Mouse (Mus musculus): ENCODE data around the gene Zcchc17. TPM values are rescaled to one million over a fixed set of nuclear protein-coding genes. Genes with fewer than 3 reads are reported as not detected.

The Zcchc17 gene
- polyA plus RNA-seq, 1 experiment from 2014 or later = 91.3 TPM

DNA sequence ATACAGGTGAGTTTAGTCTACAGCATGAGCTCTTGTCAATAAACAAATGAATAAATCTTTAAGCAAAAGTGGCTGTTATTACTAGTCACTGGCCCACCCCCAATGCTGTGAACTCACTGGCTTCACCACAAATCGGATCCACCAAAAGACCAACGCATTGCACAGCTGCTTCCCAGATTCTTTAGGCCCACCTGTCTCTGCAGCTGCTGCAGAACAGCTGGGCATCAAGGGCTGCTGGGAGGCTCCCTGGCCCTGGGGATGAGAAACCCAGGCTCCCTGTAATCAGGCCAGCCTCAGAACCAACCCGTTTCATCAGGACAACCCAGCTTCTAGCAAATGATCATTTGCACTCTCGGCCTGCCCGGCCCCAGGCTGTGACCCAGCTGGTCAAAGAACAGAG lies 76.9 kb downstream of the Zcchc17 start:
- WGBS = 80% methylated on average over 5 of the region's 5 CpGs
- ATAC-seq = no peak
- no peak overlapping the region for H3K9ac ChIP-seq (ENCODE audit: low read depth, low read length)

DNA sequence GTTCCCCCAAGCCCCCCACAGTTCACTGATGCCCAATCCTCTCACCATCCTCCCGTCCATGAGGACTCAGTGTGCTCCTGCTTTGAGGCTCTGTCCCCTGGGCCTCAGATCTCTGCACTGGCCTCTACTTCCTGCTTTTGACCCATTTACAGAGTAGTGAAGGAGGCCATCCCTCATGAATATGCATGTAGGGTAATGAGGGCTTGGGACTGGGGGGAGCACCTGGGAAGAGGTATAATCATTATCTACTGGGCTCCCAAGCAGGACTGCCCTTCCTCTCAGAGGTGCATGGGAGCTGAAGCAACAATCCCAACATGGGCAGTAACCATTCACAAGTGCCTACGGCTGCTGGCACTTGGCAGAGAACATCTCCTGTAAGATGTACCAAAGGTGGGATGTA lies 80.6 kb downstream of the Zcchc17 start, which contains the start of gene Serinc2:
TSS of gene Serinc2 (minus strand) at position 101 of the 400 bp plus-strand sequence.
- Histone ChIP-seq H3K27ac (ENCODE audit: low read length) (no peak within 1 kb of the TSS), H3K4me3 (ENCODE audit: low read depth, low read length) (no peak within 1 kb of the TSS), H3K9me3 (replicated peaks; ENCODE audit: control insufficient read depth, low read length, poor library complexity, severe bottlenecking) (no peaks in the 10 kb centered on the region), H3K9ac (ENCODE audit: low read depth, low read length) (no peak within 1 kb of the TSS), H3K27me3 (ENCODE audit: control insufficient read depth, insufficient read depth, low read depth, low read length) (no peaks in the 10 kb centered on the region), H3K4me1 (ENCODE audit: control insufficient read depth, insufficient read depth, low read length) (peaks cover 8% of the 10 kb centered on the region; the same call in 1 of the 2 replicates), H3K36me3 (ENCODE audit: control insufficient read depth, insufficient read depth, low read length) (no peaks in the 10 kb centered on the region), H3K4me2 (ENCODE audit: low read length) (no peak within 1 kb of the TSS)
- WGBS = 61% methylated on average over 2 of the region's 2 CpGs
- ATAC-seq = no peak

More for the DNA sequence above, 76.9 kb downstream of the Zcchc17 start:
- H3K9me3 ChIP-seq (replicated peaks; ENCODE audit: control insufficient read depth, low read length, poor library complexity, severe bottlenecking) = no peaks in the 10 kb centered on the region
- H3K4me1 ChIP-seq (ENCODE audit: control insufficient read depth, insufficient read depth, low read length) = no peaks in the 10 kb centered on the region
- no peak overlapping the region for H3K27ac ChIP-seq (ENCODE audit: low read length)
- H3K4me2 ChIP-seq (ENCODE audit: low read length) = no peak overlapping the region
- H3K4me3 ChIP-seq (ENCODE audit: low read depth, low read length) = no peak overlapping the region
- H3K27me3 ChIP-seq (ENCODE audit: control insufficient read depth, insufficient read depth, low read depth, low read length) = no peaks in the 10 kb centered on the region
- no peaks in the 10 kb centered on the region for H3K36me3 ChIP-seq (ENCODE audit: control insufficient read depth, insufficient read depth, low read length)

DNA sequence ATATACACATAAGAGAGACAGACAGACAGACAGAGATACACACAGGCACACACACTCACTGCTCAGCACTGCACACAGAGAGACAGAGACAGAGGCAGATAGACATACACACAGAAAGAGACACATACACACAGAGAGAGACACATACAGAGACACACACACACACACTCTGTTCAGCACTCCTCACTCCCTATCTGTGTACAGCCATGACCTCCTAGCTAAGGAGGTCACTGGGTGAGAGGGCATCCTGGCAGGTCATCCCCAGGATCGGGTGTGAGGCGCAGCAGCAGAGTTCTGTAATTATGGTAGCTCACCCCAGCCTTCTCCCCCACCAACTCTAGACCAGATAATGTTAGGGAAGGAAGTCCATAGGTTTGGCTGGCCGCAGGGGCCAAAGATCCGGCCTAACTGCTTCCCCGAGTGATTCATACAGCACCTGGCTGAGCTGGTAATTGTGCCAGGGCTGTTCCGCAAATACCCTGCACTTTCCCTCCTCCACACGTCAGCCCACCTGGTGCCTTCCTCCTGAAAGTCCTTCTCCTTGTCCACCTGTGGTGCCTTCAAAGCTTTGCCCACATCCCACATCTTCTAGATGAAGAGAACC lies 83.1 kb downstream of the Zcchc17 start:
- Histone ChIP-seq H3K36me3 (ENCODE audit: control insufficient read depth, insufficient read depth, low read length) (no peaks in the 10 kb centered on the region), H3K27ac (ENCODE audit: low read length) (no peak overlapping the region), H3K9ac (ENCODE audit: low read depth, low read length) (no peak overlapping the region), H3K27me3 (ENCODE audit: control insufficient read depth, insufficient read depth, low read depth, low read length) (no peaks in the 10 kb centered on the region), H3K4me3 (ENCODE audit: low read depth, low read length) (no peak overlapping the region), H3K4me2 (ENCODE audit: low read length) (no peak overlapping the region), H3K4me1 (ENCODE audit: control insufficient read depth, insufficient read depth, low read length) (peaks cover 21% of the 10 kb centered on the region), H3K9me3 (replicated peaks; ENCODE audit: control insufficient read depth, low read length, poor library complexity, severe bottlenecking) (no peaks in the 10 kb centered on the region)
- WGBS = 75% methylated on average over 7 of the region's 7 CpGs
- ATAC-seq = no peak

DNA sequence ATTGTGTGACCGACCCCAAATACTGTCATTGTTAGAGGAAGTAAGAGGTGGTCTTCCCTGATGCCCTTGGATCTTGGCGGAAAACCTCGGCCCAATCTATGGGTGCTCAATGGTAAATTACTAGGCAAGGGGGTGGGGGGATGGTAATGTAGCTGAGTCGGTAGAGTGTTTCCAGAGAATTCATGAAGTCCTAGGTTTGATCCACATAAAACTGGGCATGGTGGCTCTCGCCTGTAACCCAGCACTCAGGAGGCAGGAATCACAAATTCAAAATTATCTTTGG lies 84.0 kb downstream of the Zcchc17 start:
- peak overlapping the region; percentile 78 for H3K4me3 ChIP-seq (ENCODE audit: low read depth, low read length)
- peak overlapping the region; percentile 94 for H3K9ac ChIP-seq (ENCODE audit: low read depth, low read length)
- no peaks in the 10 kb centered on the region for H3K27me3 ChIP-seq (ENCODE audit: control insufficient read depth, insufficient read depth, low read depth, low read length)
- no peaks in the 10 kb centered on the region for H3K9me3 ChIP-seq (replicated peaks; ENCODE audit: control insufficient read depth, low read length, poor library complexity, severe bottlenecking)
- ATAC-seq = no peak
- 37% methylated on average over 5 of the region's 5 CpGs for WGBS
- peaks cover 21% of the 10 kb centered on the region for H3K4me1 ChIP-seq (ENCODE audit: control insufficient read depth, insufficient read depth, low read length)
- peak overlapping the region; percentile 92 for H3K27ac ChIP-seq (ENCODE audit: low read length)
- H3K4me2 ChIP-seq (ENCODE audit: low read length) = peak overlapping the region; percentile 82
- H3K36me3 ChIP-seq (ENCODE audit: control insufficient read depth, insufficient read depth, low read length) = no peaks in the 10 kb centered on the region

DNA sequence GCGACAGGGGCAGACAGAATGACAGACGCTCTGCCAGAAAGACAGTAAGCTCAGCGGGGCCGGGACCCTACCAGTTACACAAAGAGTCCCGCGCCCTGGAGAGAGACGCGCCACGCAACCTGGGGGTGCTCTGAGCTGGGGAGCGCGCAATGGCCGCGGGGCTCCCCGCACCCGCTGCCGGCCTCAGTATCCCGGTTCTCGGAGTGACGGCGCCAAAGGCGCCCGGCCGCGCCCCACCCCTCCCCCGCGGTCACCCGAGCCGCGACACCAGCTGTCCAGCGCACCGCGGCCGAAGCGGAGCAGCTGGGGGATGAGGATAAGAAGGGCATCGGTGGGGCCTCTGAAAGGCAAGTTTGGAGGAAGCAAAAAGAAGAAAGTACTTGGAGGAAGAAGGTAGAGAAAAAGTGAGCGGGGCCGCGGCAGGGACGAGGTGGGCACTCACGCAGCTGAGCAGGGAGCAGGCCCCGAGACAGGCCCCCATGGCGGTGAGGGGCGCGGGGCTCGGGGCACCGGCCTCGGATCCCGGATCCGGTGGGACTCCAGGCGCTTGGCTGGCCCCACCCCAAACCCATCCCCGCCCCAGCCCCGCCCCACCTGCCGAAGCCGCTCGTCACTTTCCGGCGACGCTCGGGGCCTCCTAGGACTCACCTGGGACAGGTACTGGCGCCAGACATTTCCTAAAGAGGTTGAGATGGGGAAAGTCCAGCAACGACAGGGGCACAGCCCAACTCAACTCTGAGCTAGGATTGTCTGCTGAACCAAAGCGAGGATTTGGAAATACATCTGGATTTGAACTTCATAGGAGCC lies 84.5 kb downstream of the Zcchc17 start:
- H3K9ac ChIP-seq (ENCODE audit: low read depth, low read length) = peak overlapping the region; percentile 94

DNA sequence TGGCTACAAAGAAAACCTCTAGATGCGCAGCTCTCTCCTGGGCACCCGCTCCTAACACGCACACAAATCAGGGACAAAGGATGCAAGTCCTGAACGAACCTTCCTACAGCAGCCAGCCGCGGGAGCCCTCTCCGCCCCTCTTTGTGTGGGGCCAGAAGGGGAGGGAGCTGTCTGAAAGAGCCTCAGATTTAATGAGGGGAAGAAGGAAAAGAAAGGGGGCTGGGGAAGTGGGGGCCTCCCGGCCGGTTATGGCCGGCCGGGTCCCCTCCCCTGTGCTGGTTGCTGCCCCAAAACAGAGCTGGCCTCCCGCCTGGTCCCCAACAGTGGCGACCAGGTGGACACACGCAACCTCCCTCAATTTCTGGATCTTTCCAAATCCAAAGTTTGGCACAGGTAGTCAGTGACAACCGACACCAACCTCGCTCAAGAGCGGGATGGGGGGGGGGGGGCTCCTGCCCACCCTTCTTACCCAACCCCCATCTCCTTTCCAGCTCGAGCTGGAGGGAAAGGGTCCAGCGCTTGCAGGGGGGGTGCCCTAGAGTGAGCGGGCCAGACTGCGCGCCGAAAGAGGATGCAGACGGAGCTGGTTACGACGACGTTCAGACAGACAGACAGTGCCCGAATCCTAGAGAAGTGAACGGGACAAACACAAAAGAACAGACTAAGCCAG lies 85.3 kb downstream of the Zcchc17 start:
- ATAC-seq = peak; percentile 75
- no peaks in the 10 kb centered on the region for H3K27me3 ChIP-seq (ENCODE audit: control insufficient read depth, insufficient read depth, low read depth, low read length)
- peaks cover 21% of the 10 kb centered on the region for H3K4me1 ChIP-seq (ENCODE audit: control insufficient read depth, insufficient read depth, low read length)
- peak overlapping the region; percentile 94 for H3K9ac ChIP-seq (ENCODE audit: low read depth, low read length)
- H3K36me3 ChIP-seq (ENCODE audit: control insufficient read depth, insufficient read depth, low read length) = no peaks in the 10 kb centered on the region
- peak overlapping the region; percentile 92 for H3K27ac ChIP-seq (ENCODE audit: low read length)
- peak overlapping the region; percentile 78 for H3K4me3 ChIP-seq (ENCODE audit: low read depth, low read length)
- H3K9me3 ChIP-seq (replicated peaks; ENCODE audit: control insufficient read depth, low read length, poor library complexity, severe bottlenecking) = no peaks in the 10 kb centered on the region
- WGBS = 0% methylated on average over 29 of the region's 29 CpGs
- H3K4me2 ChIP-seq (ENCODE audit: low read length) = peak overlapping the region; percentile 82

More for the DNA sequence above, 84.5 kb downstream of the Zcchc17 start:
- no peaks in the 10 kb centered on the region for H3K27me3 ChIP-seq (ENCODE audit: control insufficient read depth, insufficient read depth, low read depth, low read length)
- H3K27ac ChIP-seq (ENCODE audit: low read length) = peak overlapping the region; percentile 92
- peak overlapping the region; percentile 78 for H3K4me3 ChIP-seq (ENCODE audit: low read depth, low read length)
- under 1% methylated on average over 62 of the region's 62 CpGs for WGBS
- peak; percentile 59 for ATAC-seq
- no peaks in the 10 kb centered on the region for H3K36me3 ChIP-seq (ENCODE audit: control insufficient read depth, insufficient read depth, low read length)
- H3K9me3 ChIP-seq (replicated peaks; ENCODE audit: control insufficient read depth, low read length, poor library complexity, severe bottlenecking) = no peaks in the 10 kb centered on the region
- H3K4me1 ChIP-seq (ENCODE audit: control insufficient read depth, insufficient read depth, low read length) = peaks cover 21% of the 10 kb centered on the region
- H3K4me2 ChIP-seq (ENCODE audit: low read length) = peak overlapping the region; percentile 82

DNA sequence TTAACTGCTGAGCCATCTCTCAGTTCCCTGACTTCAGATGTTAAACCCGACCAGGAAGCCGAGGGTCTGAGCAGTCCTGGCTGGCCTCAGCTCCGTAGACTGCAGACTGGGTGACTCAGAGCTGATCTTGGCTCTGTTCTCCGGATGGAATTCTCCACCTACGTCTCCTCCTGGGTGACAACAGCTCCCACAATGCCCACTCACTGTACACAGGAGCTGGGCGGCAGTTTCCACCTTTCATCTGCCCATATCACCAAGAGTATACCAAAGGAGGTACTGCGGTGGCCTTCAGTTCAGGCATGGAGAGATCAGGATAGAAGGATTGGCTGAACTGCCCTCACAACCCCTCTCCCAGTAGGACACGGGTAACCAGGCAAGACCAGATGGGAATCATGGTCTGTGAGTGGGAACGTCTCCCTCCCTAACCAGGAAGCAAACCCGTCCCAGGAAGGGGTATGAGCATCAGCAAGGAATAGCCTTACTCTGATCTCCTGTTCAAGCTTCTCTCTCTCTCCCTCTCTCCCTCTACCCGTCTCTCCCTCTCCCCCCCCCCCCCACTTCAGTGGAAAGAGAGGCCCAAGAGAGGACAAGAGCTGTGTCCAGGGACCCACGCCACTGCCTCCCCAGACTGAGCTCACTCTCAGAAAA lies 85.9 kb downstream of the Zcchc17 start:
- Histone ChIP-seq H3K4me2 (ENCODE audit: low read length) (peak overlapping the region; percentile 82), H3K4me3 (ENCODE audit: low read depth, low read length) (peak overlapping the region; percentile 78), H3K9ac (ENCODE audit: low read depth, low read length) (peak overlapping the region; percentile 94), H3K9me3 (replicated peaks; ENCODE audit: control insufficient read depth, low read length, poor library complexity, severe bottlenecking) (no peaks in the 10 kb centered on the region), H3K36me3 (ENCODE audit: control insufficient read depth, insufficient read depth, low read length) (no peaks in the 10 kb centered on the region), H3K27me3 (ENCODE audit: control insufficient read depth, insufficient read depth, low read depth, low read length) (no peaks in the 10 kb centered on the region), H3K27ac (ENCODE audit: low read length) (peak overlapping the region; percentile 92), H3K4me1 (ENCODE audit: control insufficient read depth, insufficient read depth, low read length) (peaks cover 21% of the 10 kb centered on the region)
- 2% methylated on average over 11 of the region's 12 CpGs for WGBS
- ATAC-seq = peak; percentile 61

DNA sequence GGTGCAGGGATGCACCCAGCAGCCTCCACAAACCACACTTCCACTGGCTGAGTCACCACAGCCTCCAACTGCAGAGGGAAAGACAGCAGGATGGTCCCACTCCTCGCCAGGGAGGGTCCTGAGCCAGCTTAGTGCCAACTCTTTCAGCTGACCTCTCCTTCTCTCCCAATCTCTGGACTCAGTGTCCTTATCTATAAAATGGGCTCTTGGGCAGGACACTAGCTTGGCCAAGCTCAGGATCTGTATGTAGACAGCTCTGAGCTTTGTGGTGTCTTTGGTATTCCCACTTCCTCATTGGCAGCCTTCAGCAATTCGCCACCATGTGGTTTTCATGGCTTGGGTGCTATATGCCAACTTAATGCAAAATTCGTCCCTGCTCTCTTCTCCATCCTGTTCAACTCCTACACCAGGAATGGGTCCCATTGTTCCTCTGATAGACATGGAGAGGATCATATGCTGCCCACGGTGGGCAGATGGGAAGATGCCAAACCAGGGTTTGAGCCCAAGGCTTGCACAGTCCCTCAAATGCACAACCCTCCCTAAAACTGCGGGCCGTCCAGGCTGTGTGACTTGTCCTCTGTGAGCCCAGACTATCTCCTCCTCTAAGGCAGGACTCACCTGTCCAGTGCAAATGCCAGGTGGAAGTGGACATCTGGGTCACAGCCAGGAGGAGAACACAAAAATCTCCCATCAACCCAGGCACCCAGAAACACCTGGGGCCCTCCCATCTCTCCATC lies 89.0 kb downstream of the Zcchc17 start:
- H3K9ac ChIP-seq (ENCODE audit: low read depth, low read length) = no peak overlapping the region
- no peaks in the 10 kb centered on the region for H3K27me3 ChIP-seq (ENCODE audit: control insufficient read depth, insufficient read depth, low read depth, low read length)
- WGBS = 89% methylated on average over 6 of the region's 6 CpGs
- ATAC-seq = no peak
- no peaks in the 10 kb centered on the region for H3K36me3 ChIP-seq (ENCODE audit: control insufficient read depth, insufficient read depth, low read length)
- no peak overlapping the region for H3K4me3 ChIP-seq (ENCODE audit: low read depth, low read length)
- H3K9me3 ChIP-seq (replicated peaks; ENCODE audit: control insufficient read depth, low read length, poor library complexity, severe bottlenecking) = no peaks in the 10 kb centered on the region
- no peak overlapping the region for H3K27ac ChIP-seq (ENCODE audit: low read length)
- no peak overlapping the region for H3K4me2 ChIP-seq (ENCODE audit: low read length)
- peaks cover 18% of the 10 kb centered on the region for H3K4me1 ChIP-seq (ENCODE audit: control insufficient read depth, insufficient read depth, low read length)

Measured in midbrain, embryonic 16.5 days (tissue).